Mouse (Mus musculus): Measurements from ENCODE around the gene Rab1a.

DNA sequence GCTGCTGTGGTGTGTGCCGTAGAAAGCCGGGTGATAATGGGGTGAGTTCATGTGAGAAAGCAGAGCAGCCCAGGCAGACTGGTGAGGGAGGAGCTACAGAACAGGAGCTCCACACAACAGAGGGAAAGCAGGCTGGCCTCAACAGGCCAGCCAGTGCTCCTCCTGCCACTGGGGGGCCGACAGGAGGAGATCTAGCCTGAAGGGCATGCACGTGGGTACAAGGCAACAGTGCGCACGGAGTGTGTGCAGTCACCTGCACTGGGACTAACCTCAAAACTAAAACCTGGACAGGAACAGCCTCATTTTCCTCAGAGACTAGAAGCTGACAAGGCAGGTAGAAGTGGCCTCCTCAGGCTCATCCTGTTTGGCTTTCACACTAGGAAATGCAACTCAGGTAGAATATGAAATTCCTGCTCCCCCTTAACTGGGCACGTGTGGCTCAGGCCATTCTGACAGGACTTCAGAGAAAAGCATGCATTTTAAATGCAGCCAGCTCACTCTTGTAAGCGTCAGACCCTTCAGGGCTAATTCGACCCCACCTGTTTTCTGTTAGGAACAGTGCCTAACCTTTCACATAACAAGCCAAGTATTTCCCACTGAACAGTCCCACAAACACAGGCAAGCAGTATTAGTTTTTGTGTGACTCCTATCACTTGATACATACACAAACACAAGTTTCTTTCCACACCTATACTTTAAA, 42.1 kb downstream of the Rab1a start:
- no peak for TF ChIP-seq GATA1 (IDR thresholded peaks at IDR 0.05; ENCODE audit: borderline replicate concordance, low read length)
- no peak for TF ChIP-seq CTCF (IDR thresholded peaks at IDR 0.05; ENCODE audit: low read depth, low read length)
